Mouse (Mus musculus): ENCODE measurements at regions not wholly inside any gene's neighbourhood (a gene's known extent, or its start where the extent isn't known, plus 50 kb on each side); places are given as distances from the start of the nearest gene placed in this dataset.
A peak's percentile ranks its signal among the peaks of the same experiment; 100 is the strongest.

DNA sequence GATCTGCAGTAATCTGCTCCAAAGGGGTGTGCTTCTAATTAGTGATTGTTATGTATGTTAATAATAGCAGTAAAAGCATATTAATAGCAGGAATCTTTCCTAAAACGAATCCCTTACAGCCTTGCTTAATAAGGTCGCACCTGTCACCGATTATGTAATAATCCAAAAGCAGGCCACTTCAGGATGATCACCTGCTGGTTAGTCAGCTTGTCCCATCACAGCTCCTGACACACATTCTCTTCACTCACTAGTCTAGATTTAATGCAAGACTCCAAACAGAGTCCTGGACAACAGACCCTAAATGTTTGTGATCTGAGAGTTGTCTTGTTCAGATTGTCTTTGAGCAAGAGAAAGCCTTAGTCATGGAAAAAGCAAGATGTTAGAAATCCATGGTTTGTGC lies 85.2 kb upstream of the Kctd3 start:
- DNase-seq (ENCODE audit: low spot score in 2 of 2) = no peak

DNA sequence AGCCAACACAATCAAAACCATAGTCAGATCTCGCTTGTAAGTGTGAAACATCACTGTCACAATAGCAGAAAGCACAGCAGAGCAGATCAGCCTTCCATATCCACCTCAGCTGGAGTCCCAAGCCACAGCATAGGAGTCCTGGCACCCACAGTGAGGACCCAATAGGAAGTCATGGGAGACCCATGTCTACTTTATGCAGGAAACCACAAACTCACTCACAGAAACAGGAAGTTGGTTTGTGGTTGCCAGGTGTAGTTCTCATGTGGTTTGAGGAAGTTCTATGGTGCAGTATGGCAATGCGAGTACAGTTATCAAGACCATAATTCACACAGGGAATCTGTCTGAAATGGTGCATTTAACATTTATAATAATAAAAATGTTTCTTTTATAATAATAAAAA lies 77.6 kb upstream of the Kctd3 start:
- DNase-seq (ENCODE audit: low spot score in 2 of 2) = no peak

DNA sequence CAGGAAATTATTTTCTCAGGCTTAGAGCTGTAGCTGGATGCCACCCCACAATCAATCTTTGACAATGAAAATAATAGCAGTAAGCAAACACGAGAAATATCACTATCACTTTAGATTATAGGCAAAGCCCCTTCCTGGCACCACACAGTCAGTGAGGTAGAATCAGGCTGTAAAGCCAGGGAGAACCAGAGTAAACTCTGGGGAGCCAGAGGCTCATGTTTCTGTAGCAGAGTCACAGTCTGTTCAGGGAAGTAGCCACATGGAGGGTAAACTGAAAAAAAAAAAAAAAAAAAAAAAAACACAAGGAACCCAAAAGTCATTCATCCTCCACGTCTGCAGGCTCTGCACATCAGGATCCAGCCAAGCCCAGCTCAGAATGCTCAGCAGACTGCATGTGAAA lies 73.6 kb upstream of the Kctd3 start:
- no peak for DNase-seq (ENCODE audit: low spot score in 2 of 2)

DNA sequence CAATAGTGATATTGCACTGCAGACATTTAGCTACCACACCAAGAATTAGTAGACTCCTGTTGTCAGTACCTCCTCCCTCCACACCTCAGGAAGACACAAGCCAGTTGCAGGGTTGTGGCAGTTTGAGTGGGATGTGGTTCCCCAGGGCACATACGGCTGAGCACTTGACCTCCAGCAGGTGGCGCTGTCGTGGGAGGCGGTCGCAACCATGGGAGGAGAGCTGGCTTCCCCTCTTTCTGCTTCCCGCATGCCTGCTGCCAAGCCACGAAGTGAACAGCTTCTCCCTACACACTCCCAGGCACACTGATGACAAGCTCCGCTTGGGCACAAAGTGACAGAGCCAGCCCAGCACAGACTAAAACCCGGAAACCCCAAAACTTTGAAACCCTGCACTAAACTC lies 73.2 kb upstream of the Kctd3 start:
- peak; percentile 53 to 64 for DNase-seq (ENCODE audit: low spot score in 2 of 2)

DNA sequence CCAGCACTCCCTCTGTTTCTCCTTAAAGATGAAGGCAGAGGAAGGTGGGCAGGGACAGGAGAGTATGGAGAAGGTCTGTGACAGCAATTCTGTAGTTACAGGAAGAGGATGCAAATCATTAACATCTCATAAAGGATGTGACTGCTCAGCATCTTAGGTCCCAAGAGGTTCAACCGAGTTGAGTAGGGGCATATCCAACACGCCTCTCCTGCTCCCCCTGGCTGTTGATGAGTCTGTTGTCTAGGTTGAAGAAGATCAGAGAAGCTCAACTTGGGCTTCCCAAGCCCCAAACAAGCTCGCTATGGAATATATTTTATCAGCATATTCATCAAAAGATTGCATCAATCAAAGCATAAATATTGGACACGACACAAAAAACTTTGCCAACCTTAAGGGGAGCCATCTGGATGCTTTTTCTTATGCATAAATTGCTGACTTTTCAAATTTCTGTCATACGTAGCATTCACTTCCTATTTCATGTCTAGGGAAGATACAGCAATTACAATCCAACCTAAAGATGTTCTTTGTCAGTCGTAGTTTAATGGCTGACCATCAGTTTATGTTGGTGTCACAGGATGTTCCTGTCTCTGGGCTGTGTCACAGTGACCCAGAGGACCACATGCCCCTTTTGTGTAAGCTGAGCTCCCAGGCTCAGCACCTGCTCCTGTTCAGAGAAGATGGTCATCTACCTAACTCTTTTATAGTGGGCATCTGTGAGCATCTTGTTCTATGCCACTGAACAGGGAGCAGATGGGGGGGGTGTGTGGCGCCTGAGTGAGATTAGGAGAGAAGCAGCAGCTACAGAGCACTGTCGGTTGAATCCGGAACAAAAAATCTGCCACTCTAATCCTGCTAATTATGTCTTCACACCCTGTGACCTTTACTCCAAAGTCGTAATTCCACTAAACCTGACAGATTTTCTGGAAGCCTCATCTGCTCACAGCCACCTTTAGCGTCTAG lies 72.1 kb upstream of the Kctd3 start:
- DNase-seq (ENCODE audit: low spot score in 2 of 2) = no peak

DNA sequence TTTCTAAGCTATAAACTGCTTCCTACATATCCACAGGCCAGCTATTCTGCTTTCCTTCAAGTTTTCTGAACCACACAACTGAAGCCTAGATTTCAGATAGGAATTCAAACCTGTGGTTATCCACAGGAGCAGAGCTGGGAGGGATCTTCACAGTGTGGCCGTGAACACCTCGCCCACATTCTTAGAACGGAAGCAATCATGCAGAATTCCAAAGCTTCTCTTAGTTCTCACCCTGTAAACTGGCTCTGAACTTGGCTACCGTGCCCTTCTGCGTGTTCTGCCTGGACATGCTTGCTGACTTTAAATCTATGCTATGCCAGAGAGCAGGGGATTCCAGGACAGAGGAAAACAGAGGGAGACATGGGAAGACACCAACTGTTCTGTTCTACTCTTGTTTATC lies 70.2 kb upstream of the Kctd3 start:
- no peak for DNase-seq (ENCODE audit: low spot score in 2 of 2)

DNA sequence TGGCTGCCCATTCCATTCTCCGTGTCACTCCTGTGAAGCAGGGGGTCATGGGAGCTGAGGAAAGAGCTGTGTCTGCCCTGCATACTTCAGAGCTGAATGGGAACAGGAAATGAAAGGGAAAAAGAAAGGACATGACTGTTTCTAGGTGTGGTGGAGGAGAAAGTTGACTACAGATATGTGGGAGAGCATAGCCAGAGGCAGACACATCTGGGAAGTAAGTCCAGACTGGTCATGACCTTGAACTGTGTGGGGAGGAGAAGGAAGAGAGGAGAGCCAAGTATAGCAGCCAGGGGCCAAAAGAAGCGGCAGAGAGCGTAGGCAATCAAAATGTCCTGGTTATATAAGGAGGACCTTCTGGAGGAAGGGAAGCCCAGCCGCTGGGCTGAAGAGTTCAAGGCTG lies 68.6 kb upstream of the Kctd3 start:
- no peak for DNase-seq (ENCODE audit: low spot score in 2 of 2)

DNA sequence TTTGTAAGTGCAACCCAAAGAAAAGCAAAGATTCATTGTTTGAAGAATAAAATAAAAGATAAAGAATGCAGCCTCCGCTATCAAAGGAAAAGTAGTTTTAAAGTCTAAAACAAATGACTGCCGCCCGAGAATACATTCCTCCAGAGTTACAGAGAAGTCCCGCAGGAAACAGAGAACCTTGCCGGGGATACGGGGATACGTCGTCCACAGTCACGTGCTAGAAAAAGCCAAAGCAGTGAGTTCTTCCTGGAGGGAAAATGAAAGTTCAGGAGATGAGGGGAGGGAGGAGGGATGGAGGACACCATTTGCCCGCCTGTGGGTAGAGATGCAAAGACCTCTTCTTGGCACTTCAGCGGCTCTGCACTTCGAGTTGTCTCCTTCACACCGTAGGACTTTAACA lies 68.0 kb upstream of the Kctd3 start:
- DNase-seq (ENCODE audit: low spot score in 2 of 2) = no peak

DNA sequence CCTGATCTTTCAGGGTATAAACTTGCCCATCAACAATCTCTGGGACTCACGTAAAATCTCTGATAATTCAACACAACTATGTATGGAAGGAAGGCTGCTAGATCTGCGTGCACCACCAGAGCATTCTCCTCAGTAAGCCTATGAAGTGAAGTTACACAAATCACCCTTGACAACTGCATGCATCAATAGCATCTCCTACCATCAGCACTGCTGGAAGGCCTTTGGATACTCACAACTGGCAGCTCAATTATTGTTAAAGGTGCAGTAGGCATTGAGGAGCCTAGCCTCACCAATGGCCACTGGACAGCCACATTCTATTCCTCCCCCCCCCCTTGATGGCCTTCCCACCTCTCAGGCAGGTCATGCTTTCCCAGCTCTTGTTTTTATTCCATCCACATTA lies 64.9 kb upstream of the Kctd3 start:
- no peak for DNase-seq (ENCODE audit: low spot score in 2 of 2)

DNA sequence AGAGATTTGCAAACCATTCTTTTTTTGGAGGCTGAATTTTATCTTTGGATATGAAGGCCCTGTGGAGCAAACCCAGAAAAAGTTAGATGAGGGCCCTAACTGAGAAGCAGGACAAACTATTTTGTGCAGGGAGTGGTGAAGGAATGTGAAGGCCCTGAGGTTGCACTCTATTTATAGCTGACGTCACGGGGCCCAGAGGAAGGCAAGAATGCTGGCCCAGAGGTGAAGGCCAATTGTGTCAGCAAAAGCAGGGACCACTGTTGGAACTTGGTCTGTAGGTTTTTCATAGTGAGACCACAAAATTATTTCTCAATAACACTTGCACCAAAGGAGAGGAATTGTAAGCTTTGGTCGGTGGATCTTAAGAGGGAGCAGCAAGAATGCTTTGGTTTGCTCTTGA lies 60.6 kb upstream of the Kctd3 start:
- DNase-seq (ENCODE audit: low spot score in 2 of 2) = no peak

DNA sequence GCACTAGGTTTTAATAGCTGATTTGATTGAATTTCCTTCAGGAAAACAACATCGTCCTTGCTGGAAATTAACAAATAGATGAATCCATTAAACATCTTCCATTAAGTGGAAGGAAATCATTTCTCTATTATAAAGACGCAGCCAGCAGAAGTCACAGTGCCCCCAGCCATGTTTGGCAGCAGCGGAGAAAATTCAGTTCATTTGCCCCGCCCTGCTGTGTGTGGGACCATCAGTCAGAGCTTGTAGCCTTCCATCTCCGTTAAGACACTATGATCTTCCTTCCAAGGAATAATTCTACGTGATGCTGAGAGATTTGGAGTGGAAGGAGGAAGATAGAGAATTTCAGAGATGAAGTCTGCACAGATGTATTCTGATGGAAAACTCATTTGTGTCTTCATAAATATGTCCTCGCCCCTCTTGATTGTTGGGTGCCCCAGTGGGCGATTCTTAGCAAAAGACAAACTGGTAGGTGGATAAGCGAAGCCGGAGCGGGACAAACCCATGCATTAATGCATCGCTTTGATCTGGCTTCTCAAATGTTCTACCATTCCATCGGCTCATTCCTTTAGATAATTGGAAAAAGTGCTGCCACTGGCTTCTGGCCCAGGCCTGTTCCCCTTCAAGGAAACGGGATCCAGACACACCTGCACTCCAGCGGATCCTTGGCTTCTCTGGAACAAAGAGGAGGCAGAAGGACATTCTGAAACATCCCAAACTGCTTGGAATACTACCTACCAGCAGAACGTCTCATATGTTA lies 59.7 kb upstream of the Kctd3 start:
- DNase-seq (ENCODE audit: low spot score in 2 of 2) = no peak

DNA sequence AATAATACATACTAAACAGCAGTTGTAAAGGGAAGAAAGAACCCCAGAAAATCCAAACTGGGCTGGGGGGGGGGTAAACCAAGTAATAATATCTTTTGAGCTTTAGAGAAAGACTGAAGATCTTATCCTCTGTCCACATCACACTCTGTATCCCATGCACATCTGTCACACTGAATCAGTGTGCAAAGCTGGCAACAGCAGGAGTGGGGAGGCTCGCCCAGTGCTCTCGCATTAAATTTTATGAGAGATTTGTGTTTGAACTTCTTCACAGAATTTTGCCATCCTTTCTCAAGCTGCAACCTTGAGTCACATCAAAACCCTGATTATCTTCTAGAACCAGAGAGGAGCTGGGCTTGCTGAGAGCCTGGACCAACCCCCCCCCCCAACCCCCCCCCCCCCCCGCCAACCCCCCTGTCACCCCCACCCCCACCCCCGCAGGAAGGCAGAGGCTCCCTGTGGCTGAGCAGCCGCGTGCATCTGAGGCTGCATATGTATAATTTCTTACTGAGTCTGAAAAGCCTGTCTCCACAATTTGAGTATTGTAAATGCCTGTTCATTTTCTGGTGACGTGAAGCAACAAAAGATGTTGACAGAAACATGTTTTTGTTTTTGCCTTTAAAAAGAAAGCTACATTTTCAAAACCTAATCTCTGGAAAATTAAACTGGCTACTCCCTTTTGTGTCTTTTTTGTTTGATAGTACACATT lies 59.0 kb upstream of the Kctd3 start:
- DNase-seq (ENCODE audit: low spot score in 2 of 2) = no peak

DNA sequence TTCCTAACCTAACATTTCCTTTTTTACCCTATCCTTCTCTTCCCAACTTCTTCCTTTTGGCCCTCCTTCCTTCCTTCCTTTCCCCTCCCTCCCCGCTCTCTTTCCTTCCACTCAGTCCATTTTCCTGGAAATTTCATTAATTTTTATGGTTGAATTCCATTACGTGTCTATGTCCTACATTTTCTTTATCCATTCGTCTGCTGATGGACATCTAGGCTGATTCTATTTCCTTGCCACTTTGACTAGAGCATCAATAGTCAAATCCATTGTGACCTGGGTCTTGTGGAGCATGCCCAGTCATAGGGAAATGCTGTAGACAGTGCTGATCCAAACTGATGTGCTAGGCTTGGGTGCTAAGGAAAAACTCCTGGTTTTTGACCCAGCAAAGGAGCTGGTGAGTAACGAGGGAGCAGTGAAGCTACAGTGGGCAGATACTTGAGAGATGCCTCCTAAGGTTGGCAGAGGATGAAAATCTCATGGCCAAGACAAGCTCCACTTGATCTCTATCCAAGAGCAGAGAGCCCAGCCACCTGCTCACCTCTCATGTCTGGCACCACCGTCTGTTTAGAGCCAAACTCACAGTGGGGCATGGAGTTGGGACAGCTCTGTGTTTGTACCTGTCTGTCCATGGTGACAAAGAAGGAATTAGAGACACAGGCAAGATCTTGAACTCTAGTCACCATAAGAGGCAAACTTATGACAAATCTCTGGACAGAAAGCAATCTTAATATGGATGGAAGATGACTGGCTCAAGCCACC lies 57.7 kb upstream of the Kctd3 start:
- DNase-seq (ENCODE audit: low spot score in 2 of 2) = no peak

DNA sequence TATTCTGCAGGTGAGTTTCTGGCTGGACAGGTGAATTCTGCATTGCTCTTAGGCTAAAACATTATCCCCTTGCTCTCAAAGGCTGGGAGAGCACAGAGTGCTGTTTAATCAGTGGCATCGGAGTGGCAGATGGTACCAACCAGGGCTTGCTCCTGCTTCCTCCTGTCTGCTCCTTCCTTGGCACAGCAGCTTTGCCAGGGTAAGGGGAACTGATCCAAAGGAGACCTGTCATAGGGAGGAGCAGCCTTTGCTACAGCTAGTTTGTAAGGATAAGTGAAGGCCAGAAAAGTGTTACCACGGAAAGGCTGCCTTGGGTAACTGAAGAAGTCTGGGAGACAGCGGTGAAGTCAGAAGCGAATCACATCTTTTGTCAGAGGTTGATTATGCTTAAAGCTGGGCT lies 57.0 kb upstream of the Kctd3 start:
- no peak for DNase-seq (ENCODE audit: low spot score in 2 of 2)

DNA sequence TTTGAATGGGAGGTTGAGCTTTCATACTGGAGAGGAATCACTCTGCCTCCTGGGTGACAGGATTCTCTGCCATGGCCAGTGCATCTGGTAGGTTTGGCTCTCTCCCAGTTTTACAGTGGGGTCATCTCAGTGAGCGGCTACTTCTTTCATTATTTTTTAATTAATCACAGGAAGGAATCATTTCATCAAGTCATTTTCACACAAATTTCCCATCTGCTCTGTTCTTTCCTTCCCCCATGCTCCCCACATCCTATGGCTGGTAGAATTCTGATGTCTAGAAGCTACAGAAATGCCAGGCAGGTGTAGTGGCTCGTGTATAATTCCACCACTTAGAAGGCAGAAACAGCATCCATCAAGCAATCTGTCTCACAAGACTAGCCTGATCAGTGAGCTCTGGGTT lies 56.1 kb upstream of the Kctd3 start:
- DNase-seq (ENCODE audit: low spot score in 2 of 2) = no peak

DNA sequence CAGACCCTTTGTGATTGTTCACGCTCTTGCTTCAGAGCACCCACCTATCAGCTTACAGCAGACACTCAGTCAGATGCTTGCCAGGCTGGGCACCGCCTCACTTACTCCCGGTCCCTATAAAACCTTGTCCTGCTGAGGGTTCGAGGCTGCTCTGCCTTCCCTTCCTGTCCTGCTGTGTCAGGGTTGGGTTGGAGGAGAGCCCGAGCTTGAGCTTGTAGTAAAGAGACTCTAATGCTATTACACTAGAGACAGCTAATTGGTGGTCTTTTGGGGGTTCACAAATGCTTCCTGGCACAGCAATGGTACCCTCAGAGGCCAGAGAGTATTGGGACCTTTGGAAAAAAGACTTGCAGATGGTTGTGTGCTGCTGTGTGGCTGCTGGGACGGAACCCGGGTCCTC lies 55.6 kb upstream of the Kctd3 start:
- DNase-seq (ENCODE audit: low spot score in 2 of 2) = no peak

Measured in layer of hippocampus, postnatal 14 days (tissue).